Mouse (Mus musculus) kidney, adult 2 months (tissue): ENCODE measurements around the gene Epb41l4b. TPM values are rescaled to one million over a fixed set of nuclear protein-coding genes. Genes with fewer than 3 reads are reported as not detected.
A peak's percentile ranks its signal among the peaks of the same experiment; 100 is the strongest.

Source experiments
- DNase-seq: peaks from one replicate; pipeline ENCODE4 v3.0.0; 2021
- H3K27ac ChIP-seq: fragments of 200-500 bp; 2 replicates; pipeline ENCODE4 v1.5.1; 2012; ENCODE audit warnings: low read depth, low read length, control low read depth, inconsistent platforms; ENCODE audit not compliant: insufficient read depth
- H3K27me3 ChIP-seq: fragments of 200-500 bp; replicated peaks from 2 replicates; pipeline ENCODE4 v1.6.1; 2012; ENCODE audit warnings: mild to moderate bottlenecking, moderate library complexity, low read length, inconsistent platforms; ENCODE audit not compliant: control insufficient read depth, insufficient read depth
- H3K36me3 ChIP-seq: fragments of 200-500 bp; 2 replicates; pipeline ENCODE4 v1.6.1; 2012; ENCODE audit warnings: mild to moderate bottlenecking, moderate library complexity, low read length, inconsistent platforms; ENCODE audit not compliant: control insufficient read depth, insufficient read depth
- H3K4me1 ChIP-seq: fragments of 200-500 bp; 2 replicates; pipeline ENCODE4 v1.6.1; 2011; ENCODE audit warnings: low read length; ENCODE audit not compliant: control insufficient read depth, insufficient read depth
- H3K4me3 ChIP-seq: fragments of 200-500 bp; 2 replicates; pipeline ENCODE4 v1.5.1; 2011; ENCODE audit warnings: mild to moderate bottlenecking, low read depth, low read length, control low read depth; ENCODE audit not compliant: insufficient read depth
- CTCF ChIP-seq: fragments of 200-500 bp; conservative IDR thresholded peaks from 2 replicates; pipeline ENCODE4 v1.5.1; 2011; ENCODE audit warnings: low read depth, mild to moderate bottlenecking, control low read depth, low read length, moderate library complexity, mixed read lengths; ENCODE audit not compliant: insufficient read depth, insufficient read length
- POLR2A ChIP-seq: fragments of 200-500 bp; IDR thresholded peaks from one replicate; pipeline ENCODE4 v1.6.1; 2011; ENCODE audit warnings: low read depth, low read length, control low read depth
- WGBS: fragments of 180-500 bp; shearing (Covaris S2); methylation state at CpG from one replicate; pipeline ENCODE4 v1.1.7; 2018; 5-methylcytosine and 5-hydroxymethylcytosine counted together
- polyA plus RNA-seq: library from polyadenylated mRNA; depleted of rRNA; stranded (reverse); fragments of >200 nt; gene quantifications from 2 replicates; pipeline ENCODE4 v1.2.3, GENCODE M21; 2012

Epb41l4b gene
- polyA plus RNA-seq, 1 experiment = 15.8 TPM

GRCm38 (mm10) chr4:57081463-57081862, 61.8 kb downstream of the Epb41l4b start:
- Histone ChIP-seq H3K27me3 (no peaks in the 10 kb centered on the region), H3K4me1 (no peaks in the 10 kb centered on the region), H3K4me3 (no peak overlapping the region), H3K27ac (no peak overlapping the region), H3K36me3 (no peaks in the 10 kb centered on the region)
- peak; percentile 28 for DNase-seq
- TF ChIP-seq POLR2A (no peak), CTCF (no peak)
- WGBS = 31% methylated on average over 7 of the region's 7 CpGs

DNA sequence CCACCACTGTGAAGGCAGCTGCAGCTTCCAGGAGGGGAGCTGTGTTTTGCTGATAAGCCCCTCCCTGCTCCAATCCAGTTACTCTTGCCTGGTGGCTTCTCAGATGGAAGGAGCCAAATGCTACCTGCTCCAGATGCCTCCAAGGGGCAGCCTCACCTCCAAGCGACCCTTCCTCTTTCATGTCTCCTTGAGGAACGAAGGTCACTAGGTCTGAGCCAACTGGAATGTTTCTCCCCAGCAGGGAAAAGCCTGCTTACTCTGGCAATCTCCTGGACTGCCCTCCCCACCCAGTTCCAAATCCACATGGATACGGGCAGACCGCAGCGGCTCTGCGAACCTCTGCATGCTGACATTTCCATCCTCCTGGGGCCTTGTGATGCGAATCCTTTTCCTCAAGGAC, 69.4 kb downstream of the Epb41l4b start:
- WGBS = 53% methylated on average over 7 of the region's 7 CpGs
- H3K4me1 ChIP-seq = 0 out of 2 replicates have a peak, but pooled peaks cover 5% of the 10 kb centered on the region
- no peak overlapping the region for H3K4me3 ChIP-seq
- H3K27ac ChIP-seq = peak overlapping the region; percentile 48; the same call in 1 of the 2 replicates
- DNase-seq = peak; percentile 44
- TF ChIP-seq CTCF = no peak
- no peak for TF ChIP-seq POLR2A
- H3K27me3 ChIP-seq = no peaks in the 10 kb centered on the region
- no peaks in the 10 kb centered on the region for H3K36me3 ChIP-seq

DNA sequence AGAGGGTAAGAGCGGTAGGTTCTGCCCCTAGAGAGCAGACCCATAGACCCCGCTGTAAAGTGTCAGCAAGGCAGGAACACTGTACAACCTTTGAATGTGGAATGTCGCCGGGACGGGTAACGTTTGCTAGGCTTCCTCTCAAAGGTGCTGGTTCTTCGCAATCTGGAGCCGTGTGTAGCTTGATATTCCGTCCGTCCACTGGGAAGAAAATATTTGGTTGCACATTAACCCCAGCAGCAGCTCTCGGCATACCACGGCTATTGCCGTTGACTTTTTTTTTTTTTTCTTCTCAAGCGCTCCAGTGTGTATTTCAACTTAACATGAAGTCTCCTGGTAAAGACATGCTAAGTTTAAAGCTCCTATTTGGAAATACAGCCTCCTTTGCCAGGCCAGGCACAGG, 70.1 kb downstream of the Epb41l4b start:
- DNase-seq = peak; percentile 70
- 33% methylated on average over 14 of the region's 14 CpGs for WGBS
- TF ChIP-seq POLR2A (no peak), CTCF (no peak)
- peak overlapping the region; percentile 48; the same call in 1 of the 2 replicates for H3K27ac ChIP-seq
- H3K36me3 ChIP-seq = no peaks in the 10 kb centered on the region
- no peaks in the 10 kb centered on the region for H3K27me3 ChIP-seq
- 0 out of 2 replicates have a peak, but pooled peaks cover 5% of the 10 kb centered on the region for H3K4me1 ChIP-seq
- H3K4me3 ChIP-seq = no peak overlapping the region

DNA sequence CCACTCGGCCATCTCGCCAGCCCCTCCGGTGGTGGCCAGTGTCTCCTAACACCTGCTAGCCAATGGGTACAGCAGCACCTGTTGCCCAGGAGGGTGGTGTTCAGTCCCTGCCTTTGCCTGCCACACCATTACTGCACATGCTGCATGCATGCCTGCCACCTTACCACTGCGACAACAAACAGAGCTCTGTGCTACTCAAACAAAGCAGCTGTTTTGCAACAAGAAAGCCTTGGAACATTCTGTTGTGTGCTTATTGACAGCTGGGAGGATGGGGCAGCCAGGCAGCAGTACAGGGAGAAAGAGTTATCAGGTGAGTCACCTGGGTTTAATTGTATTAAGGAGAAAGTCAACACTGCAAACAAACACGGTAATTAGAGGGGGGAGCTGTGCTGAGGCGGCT, 72.6 kb downstream of the Epb41l4b start:
- WGBS = 78% methylated on average over 6 of the region's 6 CpGs
- no peak for TF ChIP-seq POLR2A
- no peak for TF ChIP-seq CTCF
- no peak for DNase-seq
- H3K27me3 ChIP-seq = no peaks in the 10 kb centered on the region
- no peaks in the 10 kb centered on the region for H3K36me3 ChIP-seq
- no peak overlapping the region for H3K4me3 ChIP-seq
- 0 out of 2 replicates have a peak, but pooled peaks cover 5% of the 10 kb centered on the region for H3K4me1 ChIP-seq
- no peak overlapping the region for H3K27ac ChIP-seq

- Histone ChIP-seq H3K27ac (no peak overlapping the region), H3K4me1 (no peaks in the 10 kb centered on the region), H3K36me3 (no peaks in the 10 kb centered on the region), H3K4me3 (no peak overlapping the region), H3K27me3 (no peaks in the 10 kb centered on the region)
- WGBS = 62% methylated on average over 7 of the region's 7 CpGs
- TF ChIP-seq POLR2A = no peak
- no peak for TF ChIP-seq CTCF
- no peak for DNase-seq
These were observed 74.8 kb downstream of the Epb41l4b start for GRCm38 (mm10) chr4:57068397-57068796.

- TF ChIP-seq POLR2A (no peak), CTCF (no peak)
- no peaks in the 10 kb centered on the region for H3K36me3 ChIP-seq
- H3K27me3 ChIP-seq = no peaks in the 10 kb centered on the region
- no peak overlapping the region for H3K4me3 ChIP-seq
- no peak overlapping the region for H3K27ac ChIP-seq
- DNase-seq = no peak
- no peaks in the 10 kb centered on the region for H3K4me1 ChIP-seq
- 53% methylated on average over 5 of the region's 5 CpGs for WGBS
These were observed 75.4 kb downstream of the Epb41l4b start for GRCm38 (mm10) chr4:57067801-57068200.

DNA sequence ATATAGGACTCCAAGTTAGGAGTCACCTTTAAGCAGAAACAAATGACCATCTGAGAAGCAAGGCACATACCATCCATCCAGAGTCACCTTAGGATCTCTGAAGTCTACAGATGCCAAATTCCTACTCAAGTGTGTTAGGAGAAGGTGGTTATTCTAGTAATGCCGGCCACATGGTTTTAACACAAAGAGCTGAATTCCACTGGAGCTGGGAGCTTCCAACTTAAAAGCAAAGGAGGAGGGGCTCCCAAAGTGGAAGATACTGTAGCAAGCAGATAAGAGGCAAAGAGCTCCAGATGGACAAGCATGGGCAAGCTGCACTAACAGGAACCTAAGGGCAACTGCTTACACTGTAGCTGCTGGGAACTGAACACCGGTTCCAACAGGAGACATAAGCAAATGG, 76.3 kb downstream of the Epb41l4b start:
- Histone ChIP-seq H3K27me3 (no peaks in the 10 kb centered on the region), H3K4me1 (no peaks in the 10 kb centered on the region), H3K36me3 (no peaks in the 10 kb centered on the region), H3K27ac (no peak overlapping the region), H3K4me3 (no peak overlapping the region)
- no peak for DNase-seq
- TF ChIP-seq POLR2A (no peak), CTCF (no peak)
- WGBS = 84% methylated on average over 2 of the region's 2 CpGs
